Mouse (Mus musculus): ENCODE results near the gene Eef1akmt3. TPM values are rescaled to one million over a fixed set of nuclear protein-coding genes. Genes with fewer than 3 reads are reported as not detected.

Gene Eef1akmt3
- total RNA-seq, 1 experiment: 0.49 TPM

DNA sequence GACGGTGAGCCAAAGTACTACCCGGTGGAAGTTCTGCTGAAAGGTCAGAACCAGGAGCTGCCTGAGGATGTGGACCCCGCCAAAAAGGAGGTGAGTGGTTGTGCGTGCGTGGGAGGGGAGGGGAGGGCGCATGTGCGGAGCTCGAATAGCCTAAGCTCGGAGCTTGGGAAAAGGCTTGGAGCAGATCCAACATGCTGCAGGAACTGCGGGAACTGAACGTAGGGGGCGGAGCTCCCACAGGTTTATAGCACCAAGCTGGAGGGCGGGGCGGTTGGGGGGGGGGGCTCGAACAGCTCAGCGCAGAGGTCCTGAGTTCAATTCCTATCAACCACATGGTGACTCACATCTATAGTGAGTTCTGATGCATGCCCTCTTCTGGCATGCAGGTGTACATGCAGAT is 22.9 kb downstream of the Eef1akmt3 start:
- no peaks in the 10 kb centered on the region for H3K9me3 ChIP-seq (ENCODE audit: control insufficient read depth, insufficient read depth, low read depth, low read length)
- TF ChIP-seq HCFC1 (IDR thresholded peaks at IDR 0.05; ENCODE audit: borderline replicate concordance, insufficient read depth, low read length) (no peak), ZC3H11A (IDR thresholded peaks at IDR 0.05; ENCODE audit: borderline replicate concordance, low read depth, low read length) (no peak), MAFK (IDR thresholded peaks at IDR 0.05; ENCODE audit: insufficient read depth, low read depth, low read length) (no peak), ZNF384 (IDR thresholded peaks at IDR 0.05; ENCODE audit: low read depth, low read length) (no peak), CHD2 (IDR thresholded peaks at IDR 0.05; ENCODE audit: low read depth, low read length) (no peak)
- no peak overlapping the region for H3K4me3 ChIP-seq (ENCODE audit: insufficient read depth in 1 of 2, low read depth in 1 of 2, low read length in 2 of 2, poor library complexity in 1 of 2, severe bottlenecking in 1 of 2)
- in situ Hi-C loops (cut with MboI; ENCODE audit: low sequenced_read_pairs in 2 of 2, unreplicated experiment in 2 of 2): no loop called here
- no peak for DNase-seq (ENCODE audit: low read depth, low spot score)
- H3K36me3 ChIP-seq (ENCODE audit: control insufficient read depth, insufficient read depth, low read length, poor library complexity, severe bottlenecking): peaks cover 12% of the 10 kb centered on the region
- no peak overlapping the region for H3K9ac ChIP-seq (ENCODE audit: insufficient read depth, low read depth, low read length, poor library complexity, severe bottlenecking)
- H3K27ac ChIP-seq (ENCODE audit: insufficient read depth, low read depth, low read length, poor library complexity, severe bottlenecking): no peak overlapping the region
- peaks cover 0 to 4% of the 10 kb centered on the region in 2 experiments; a peak in 1 of 4 replicates for H3K4me1 ChIP-seq (ENCODE audit: control insufficient read depth in 2 of 2, insufficient read depth in 2 of 2, low read length in 2 of 2, poor library complexity in 1 of 2)

DNA sequence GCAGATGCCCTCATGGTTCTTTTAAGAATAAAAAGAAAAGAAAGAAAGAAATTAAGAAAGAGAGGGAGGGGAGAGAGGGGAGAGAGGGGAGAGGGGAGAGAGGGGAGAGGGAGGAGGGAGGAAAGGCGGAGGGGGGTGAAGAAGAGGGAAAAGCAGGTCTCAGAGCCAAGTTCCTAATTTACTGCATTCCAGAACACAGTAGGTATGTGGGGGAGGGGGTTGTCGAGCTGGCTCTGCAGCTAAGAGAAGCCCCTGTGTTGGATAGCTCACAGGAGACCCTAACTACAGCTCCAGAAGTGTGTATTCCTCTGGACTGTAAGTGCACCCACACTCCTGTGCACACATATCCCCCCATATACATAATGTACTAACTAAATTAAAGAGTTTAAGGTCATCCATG is 24.2 kb downstream of the Eef1akmt3 start:
- Histone ChIP-seq H3K4me1 (ENCODE audit: control insufficient read depth in 2 of 2, insufficient read depth in 2 of 2, low read length in 2 of 2, poor library complexity in 1 of 2) (peaks cover 0 to 4% of the 10 kb centered on the region in 2 experiments; a peak in 1 of 4 replicates), H3K9ac (ENCODE audit: insufficient read depth, low read depth, low read length, poor library complexity, severe bottlenecking) (no peak overlapping the region), H3K27ac (ENCODE audit: insufficient read depth, low read depth, low read length, poor library complexity, severe bottlenecking) (no peak overlapping the region), H3K9me3 (ENCODE audit: control insufficient read depth, insufficient read depth, low read depth, low read length) (no peaks in the 10 kb centered on the region), H3K36me3 (ENCODE audit: control insufficient read depth, insufficient read depth, low read length, poor library complexity, severe bottlenecking) (peaks cover 3% of the 10 kb centered on the region; the same call in 1 of the 2 replicates), H3K4me3 (ENCODE audit: insufficient read depth in 1 of 2, low read depth in 1 of 2, low read length in 2 of 2, poor library complexity in 1 of 2, severe bottlenecking in 1 of 2) (no peak overlapping the region)
- TF ChIP-seq MAFK (IDR thresholded peaks at IDR 0.05; ENCODE audit: insufficient read depth, low read depth, low read length) (no peak), ZNF384 (IDR thresholded peaks at IDR 0.05; ENCODE audit: low read depth, low read length) (no peak), HCFC1 (IDR thresholded peaks at IDR 0.05; ENCODE audit: borderline replicate concordance, insufficient read depth, low read length) (no peak), CHD2 (IDR thresholded peaks at IDR 0.05; ENCODE audit: low read depth, low read length) (no peak), ZC3H11A (IDR thresholded peaks at IDR 0.05; ENCODE audit: borderline replicate concordance, low read depth, low read length) (no peak)
- in situ Hi-C loops (cut with MboI; ENCODE audit: low sequenced_read_pairs in 2 of 2, unreplicated experiment in 2 of 2): no loop called here
- DNase-seq (ENCODE audit: low read depth, low spot score): no peak

DNA sequence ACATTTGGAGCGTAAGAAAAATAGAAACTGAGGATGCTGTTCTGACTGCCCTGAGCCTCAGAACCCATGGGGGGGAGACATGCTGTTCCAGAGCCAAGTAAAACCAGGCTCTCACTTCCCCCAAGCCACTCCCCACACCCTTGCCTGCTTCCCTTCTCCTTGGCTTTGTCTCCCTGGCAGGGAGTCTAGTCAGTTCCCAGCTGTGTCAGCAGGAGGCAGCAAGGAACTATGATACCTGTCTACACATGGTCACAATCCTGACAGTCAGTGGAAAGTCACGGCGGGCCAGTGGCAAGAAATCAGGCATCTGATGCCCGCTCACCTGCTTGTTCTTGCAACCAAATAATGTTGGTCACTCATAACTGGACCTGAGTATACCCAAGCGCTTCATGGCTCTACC is 24.8 kb downstream of the Eef1akmt3 start:
- H3K27ac ChIP-seq (ENCODE audit: insufficient read depth, low read depth, low read length, poor library complexity, severe bottlenecking): no peak overlapping the region
- H3K4me3 ChIP-seq (ENCODE audit: insufficient read depth in 1 of 2, low read depth in 1 of 2, low read length in 2 of 2, poor library complexity in 1 of 2, severe bottlenecking in 1 of 2): no peak overlapping the region
- no peak for DNase-seq (ENCODE audit: low read depth, low spot score)
- no peak for TF ChIP-seq ZNF384 (IDR thresholded peaks at IDR 0.05; ENCODE audit: low read depth, low read length)
- TF ChIP-seq ZC3H11A (IDR thresholded peaks at IDR 0.05; ENCODE audit: borderline replicate concordance, low read depth, low read length): no peak
- no peak for TF ChIP-seq MAFK (IDR thresholded peaks at IDR 0.05; ENCODE audit: insufficient read depth, low read depth, low read length)
- no peak for TF ChIP-seq CHD2 (IDR thresholded peaks at IDR 0.05; ENCODE audit: low read depth, low read length)
- no peak for TF ChIP-seq HCFC1 (IDR thresholded peaks at IDR 0.05; ENCODE audit: borderline replicate concordance, insufficient read depth, low read length)
- H3K4me1 ChIP-seq (ENCODE audit: control insufficient read depth in 2 of 2, insufficient read depth in 2 of 2, low read length in 2 of 2, poor library complexity in 1 of 2): peaks cover 0 to 3% of the 10 kb centered on the region in 2 experiments; a peak in 1 of 4 replicates
- no peaks in the 10 kb centered on the region for H3K9me3 ChIP-seq (ENCODE audit: control insufficient read depth, insufficient read depth, low read depth, low read length)
- no peaks in the 10 kb centered on the region for H3K36me3 ChIP-seq (ENCODE audit: control insufficient read depth, insufficient read depth, low read length, poor library complexity, severe bottlenecking)
- in situ Hi-C loops (cut with MboI; ENCODE audit: low sequenced_read_pairs in 2 of 2, unreplicated experiment in 2 of 2): no loop called here
- H3K9ac ChIP-seq (ENCODE audit: insufficient read depth, low read depth, low read length, poor library complexity, severe bottlenecking): no peak overlapping the region

DNA sequence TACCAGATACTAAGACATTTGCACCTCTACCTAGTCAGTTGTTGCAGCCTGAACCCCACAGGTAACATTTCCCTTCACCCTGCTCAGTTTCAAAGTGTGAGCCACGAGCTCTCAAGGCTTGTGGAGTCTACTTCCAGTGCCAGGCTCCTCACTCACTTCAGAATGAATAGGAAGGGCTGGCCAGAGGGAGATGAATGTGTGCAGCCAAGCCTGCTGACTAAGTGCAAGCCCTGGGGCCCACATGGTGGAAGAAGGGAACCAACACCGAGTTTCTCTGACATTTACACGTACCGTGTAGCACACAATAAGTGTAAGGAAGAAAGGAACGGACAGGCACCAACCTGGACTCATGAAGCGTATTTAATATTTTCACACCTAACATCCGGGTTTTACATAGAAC is 37.5 kb downstream of the Eef1akmt3 start:
- Histone ChIP-seq H3K36me3 (ENCODE audit: control insufficient read depth, insufficient read depth, low read length, poor library complexity, severe bottlenecking) (no peaks in the 10 kb centered on the region), H3K9ac (ENCODE audit: insufficient read depth, low read depth, low read length, poor library complexity, severe bottlenecking) (no peak overlapping the region), H3K4me3 (ENCODE audit: insufficient read depth in 1 of 2, low read depth in 1 of 2, low read length in 2 of 2, poor library complexity in 1 of 2, severe bottlenecking in 1 of 2) (no peak overlapping the region), H3K9me3 (ENCODE audit: control insufficient read depth, insufficient read depth, low read depth, low read length) (no peaks in the 10 kb centered on the region), H3K4me1 (ENCODE audit: control insufficient read depth in 2 of 2, insufficient read depth in 2 of 2, low read length in 2 of 2, poor library complexity in 1 of 2) (no peaks in the 10 kb centered on the region), H3K27ac (ENCODE audit: insufficient read depth, low read depth, low read length, poor library complexity, severe bottlenecking) (no peak overlapping the region)
- no peak for DNase-seq (ENCODE audit: low read depth, low spot score)
- in situ Hi-C loops (cut with MboI; ENCODE audit: low sequenced_read_pairs in 2 of 2, unreplicated experiment in 2 of 2): no loop called here
- TF ChIP-seq ZNF384 (IDR thresholded peaks at IDR 0.05; ENCODE audit: low read depth, low read length): no peak
- no peak for TF ChIP-seq MAFK (IDR thresholded peaks at IDR 0.05; ENCODE audit: insufficient read depth, low read depth, low read length)
- no peak for TF ChIP-seq CHD2 (IDR thresholded peaks at IDR 0.05; ENCODE audit: low read depth, low read length)

DNA sequence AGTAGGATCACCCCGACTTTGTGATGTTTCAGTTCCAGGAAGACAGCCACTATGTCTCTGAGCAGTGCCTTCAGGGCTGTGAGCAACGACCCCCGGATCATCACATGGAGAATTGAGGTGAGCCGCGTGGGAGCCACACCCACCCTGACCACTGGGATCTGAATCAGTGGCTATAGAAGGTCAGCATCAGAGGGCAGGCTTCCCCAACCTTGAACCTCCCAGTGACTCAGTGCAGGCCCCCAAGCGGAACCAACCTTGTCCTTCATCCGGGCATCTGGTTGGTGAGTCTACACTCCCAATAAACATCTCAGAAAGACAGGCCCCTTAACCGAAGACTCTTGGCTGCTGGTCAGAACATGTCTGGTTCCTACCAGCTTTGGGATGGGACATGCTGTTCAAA is 38.0 kb downstream of the Eef1akmt3 start:
- H3K4me3 ChIP-seq (ENCODE audit: insufficient read depth in 1 of 2, low read depth in 1 of 2, low read length in 2 of 2, poor library complexity in 1 of 2, severe bottlenecking in 1 of 2): no peak overlapping the region
- TF ChIP-seq MAFK (IDR thresholded peaks at IDR 0.05; ENCODE audit: insufficient read depth, low read depth, low read length) (no peak), HCFC1 (IDR thresholded peaks at IDR 0.05; ENCODE audit: borderline replicate concordance, insufficient read depth, low read length) (no peak), CHD2 (IDR thresholded peaks at IDR 0.05; ENCODE audit: low read depth, low read length) (no peak), ZC3H11A (IDR thresholded peaks at IDR 0.05; ENCODE audit: borderline replicate concordance, low read depth, low read length) (no peak), ZNF384 (IDR thresholded peaks at IDR 0.05; ENCODE audit: low read depth, low read length) (no peak)
- H3K27ac ChIP-seq (ENCODE audit: insufficient read depth, low read depth, low read length, poor library complexity, severe bottlenecking): no peak overlapping the region
- H3K4me1 ChIP-seq (ENCODE audit: control insufficient read depth in 2 of 2, insufficient read depth in 2 of 2, low read length in 2 of 2, poor library complexity in 1 of 2): no peaks in the 10 kb centered on the region
- no peak overlapping the region for H3K9ac ChIP-seq (ENCODE audit: insufficient read depth, low read depth, low read length, poor library complexity, severe bottlenecking)
- peaks cover 4% of the 10 kb centered on the region for H3K36me3 ChIP-seq (ENCODE audit: control insufficient read depth, insufficient read depth, low read length, poor library complexity, severe bottlenecking)
- no peak for DNase-seq (ENCODE audit: low read depth, low spot score)
- in situ Hi-C loops (cut with MboI; ENCODE audit: low sequenced_read_pairs in 2 of 2, unreplicated experiment in 2 of 2): no loop called here
- H3K9me3 ChIP-seq (ENCODE audit: control insufficient read depth, insufficient read depth, low read depth, low read length): no peaks in the 10 kb centered on the region

Measured in ES-E14 (cell line).